Mouse (Mus musculus): Measurements from ENCODE around the gene Vwa5b1.

The Vwa5b1 gene

GRCm38 (mm10) chr4:138635428-138636145 is at the start of gene Vwa5b1:
Gene Vwa5b1 (minus strand): TSS chr4:138635884.
- DNase-seq (ENCODE audit: low spot score), result no peak

- no peak for DNase-seq (ENCODE audit: low spot score)
These were observed 47.1 kb upstream of the Vwa5b1 start for GRCm38 (mm10) chr4:138682760-138683159.

- no peak for DNase-seq (ENCODE audit: low spot score)
These were observed 44.4 kb upstream of the Vwa5b1 start for GRCm38 (mm10) chr4:138680124-138680523.

GRCm38 (mm10) chr4:138677579-138677978 is 41.9 kb upstream of the Vwa5b1 start:
- DNase-seq (ENCODE audit: low spot score), result no peak

- no peak for DNase-seq (ENCODE audit: low spot score)
These were observed 40.8 kb upstream of the Vwa5b1 start for GRCm38 (mm10) chr4:138676480-138676879.

GRCm38 (mm10) chr4:138672160-138672559 is 36.5 kb upstream of the Vwa5b1 start:
- no peak for DNase-seq (ENCODE audit: low spot score)

GRCm38 (mm10) chr4:138670093-138670889 is 34.6 kb upstream of the Vwa5b1 start:
- no peak for DNase-seq (ENCODE audit: low spot score)

GRCm38 (mm10) chr4:138666521-138666920 is 30.8 kb upstream of the Vwa5b1 start:
- DNase-seq (ENCODE audit: low spot score), result no peak

- no peak for DNase-seq (ENCODE audit: low spot score)
These were observed 24.4 kb upstream of the Vwa5b1 start for GRCm38 (mm10) chr4:138659936-138660602.

- no peak for DNase-seq (ENCODE audit: low spot score)
These were observed 17.4 kb upstream of the Vwa5b1 start for GRCm38 (mm10) chr4:138653056-138653455.

- no peak for DNase-seq (ENCODE audit: low spot score)
These were observed 16.2 kb upstream of the Vwa5b1 start for GRCm38 (mm10) chr4:138651881-138652280.

- DNase-seq (ENCODE audit: low spot score), result no peak
These were observed 12.5 kb upstream of the Vwa5b1 start for GRCm38 (mm10) chr4:138648096-138648635.

- no peak for DNase-seq (ENCODE audit: low spot score)
These were observed 6.6 kb upstream of the Vwa5b1 start for GRCm38 (mm10) chr4:138642272-138642671.

GRCm38 (mm10) chr4:138636146-138636511 is 445 bp upstream of the Vwa5b1 start:
- DNase-seq (ENCODE audit: low spot score), result no peak

GRCm38 (mm10) chr4:138628256-138628655 is 7.4 kb downstream of the Vwa5b1 start:
- DNase-seq (ENCODE audit: low spot score), result no peak

- no peak for DNase-seq (ENCODE audit: low spot score)
These were observed 21.2 kb downstream of the Vwa5b1 start for GRCm38 (mm10) chr4:138614454-138614853.

GRCm38 (mm10) chr4:138601926-138602325 is 33.8 kb downstream of the Vwa5b1 start:
- no peak for DNase-seq (ENCODE audit: low spot score)

- DNase-seq (ENCODE audit: low spot score), result no peak
These were observed 37.8 kb downstream of the Vwa5b1 start for GRCm38 (mm10) chr4:138597904-138598347.

GRCm38 (mm10) chr4:138596391-138597130 is 39.1 kb downstream of the Vwa5b1 start:
- no peak for DNase-seq (ENCODE audit: low spot score)

GRCm38 (mm10) chr4:138584946-138585345 is 50.7 kb downstream of the Vwa5b1 start:
- DNase-seq (ENCODE audit: low spot score), result no peak

GRCm38 (mm10) chr4:138582446-138582845 is 53.2 kb downstream of the Vwa5b1 start:
- no peak for DNase-seq (ENCODE audit: low spot score)

GRCm38 (mm10) chr4:138578406-138578805 is 57.3 kb downstream of the Vwa5b1 start:
- no peak for DNase-seq (ENCODE audit: low spot score)
